Comparison of ENCODE assay signal across 8 mouse cellular contexts in the genomic region with DNA sequence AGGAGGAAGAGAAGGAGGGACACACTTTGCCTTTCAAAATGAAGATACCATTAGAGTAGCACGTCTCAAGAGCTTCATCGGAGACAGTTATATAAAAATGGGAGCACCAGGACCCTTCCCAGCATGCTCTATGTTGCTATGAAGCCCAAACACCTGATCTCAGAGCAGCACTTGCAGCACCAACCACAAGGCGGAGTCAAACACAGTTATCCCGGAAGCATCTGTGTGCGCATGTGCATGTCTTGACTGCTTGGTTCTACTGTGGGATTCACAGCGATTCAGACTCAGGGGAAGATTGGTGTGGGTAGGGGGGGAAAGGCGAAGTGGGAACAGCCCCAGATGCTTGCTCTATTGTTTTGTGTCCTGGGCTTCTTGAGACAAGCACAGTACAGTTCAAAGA. TPM values are rescaled to one million over a fixed set of nuclear protein-coding genes. Genes with fewer than 3 reads are reported as not detected.
A peak's percentile ranks its signal among the peaks of the same experiment; 100 is the strongest.
DNase-seq lines count a peak whose midpoint lies in the region; ATAC-seq and TF ChIP-seq lines count a peak whose summit lies in the region.

No protein-coding gene starts in this region.

- no peak for TF ChIP-seq POLR2A in small intestine, adult 2 months (IDR thresholded peaks at IDR 0.05; ENCODE audit: low read depth, low read length)

- no peak overlapping the region for H3K27ac ChIP-seq in kidney, embryonic 16.5 days (ENCODE audit: low read length)
- no peak overlapping the region for H3K27ac ChIP-seq in small intestine, adult 2 months (ENCODE audit: insufficient read depth, low read depth, low read length)

- no peak overlapping the region for H3K4me3 ChIP-seq in kidney, embryonic 16.5 days (ENCODE audit: low read length)
- H3K4me3 ChIP-seq in small intestine, adult 2 months (ENCODE audit: low read depth, low read length), result no peak overlapping the region

- H3K4me1 ChIP-seq in kidney, embryonic 16.5 days (ENCODE audit: insufficient read depth, low read length), result no peaks in the 10 kb centered on the region
- no peaks in the 10 kb centered on the region for H3K4me1 ChIP-seq in small intestine, adult 2 months (ENCODE audit: control insufficient read depth, insufficient read depth, insufficient read length, low read length)

- no peak overlapping the region for H3K4me2 ChIP-seq in kidney, embryonic 16.5 days (replicated peaks; ENCODE audit: low read depth, low read length)

- no peaks in the 10 kb centered on the region for H3K9me3 ChIP-seq in kidney, embryonic 16.5 days (ENCODE audit: low read length)

- H3K9ac ChIP-seq in kidney, embryonic 16.5 days (replicated peaks; ENCODE audit: low read length), result no peak overlapping the region

- TF ChIP-seq CTCF in small intestine, adult 2 months (IDR thresholded peaks at IDR 0.05; ENCODE audit: extremely low read depth, insufficient read length, insufficient replicate concordance, low read depth, low read length), result peak; percentile 45; the same call in 1 of the 2 replicates

- 74% methylated on average over 7 of the region's 7 CpGs for WGBS in kidney, embryonic 16.5 days
- 76% methylated on average over 7 of the region's 7 CpGs for WGBS in small intestine, adult 2 months

- DNase-seq in heart, adult 11 months, result peak; percentile 75
- DNase-seq in heart, adult 18-20 months, result no peak
- DNase-seq in 3T3-L1 (ENCODE audit: low read depth, low spot score) (peak; percentile 65), WW6 (ENCODE audit: low read depth, low spot score) (peak; percentile 78)
- no peak for DNase-seq in layer of hippocampus, adult 9-10 months (ENCODE audit: low spot score)
- DNase-seq in urinary bladder, postnatal 10 days (ENCODE audit: low spot score), result no peak

- ATAC-seq in kidney, embryonic 16.5 days (ENCODE audit: low FRiP score, low TSS enrichment), result peak; percentile 67; the same call in 1 of the 2 replicates

- 0 out of 2 replicates have a peak, but pooled peaks cover 5% of the 10 kb centered on the region for H3K36me3 ChIP-seq in kidney, embryonic 16.5 days (ENCODE audit: insufficient read depth, low read length)
- H3K36me3 ChIP-seq in small intestine, adult 2 months (ENCODE audit: control insufficient read depth, insufficient read depth, low read length), result peaks cover 59% of the 10 kb centered on the region

- no peaks in the 10 kb centered on the region for H3K27me3 ChIP-seq in kidney, embryonic 16.5 days (ENCODE audit: insufficient read depth, low read length)
- H3K27me3 ChIP-seq in small intestine, adult 2 months (ENCODE audit: control insufficient read depth, insufficient read depth, low read length), result no peaks in the 10 kb centered on the region

RNA-seq across cellular contexts. Expression of a gene that starts 21.2 kb away (rescaled TPM):
- 1 to 10 TPM; 7.6 to 8.5 TPM for total RNA-seq in heart, adult 18-20 months (2021)
- 7.8 and 12.3 TPM in 2 replicates for polyA plus RNA-seq in kidney, embryonic 16.5 days (2015; fragmentation: Nextera tagmentation; extraction: Ambion mirVana)
- polyA plus RNA-seq in small intestine, adult 2 months (2012; rRNA removed), result 8.1 and 19.9 TPM in 2 replicates

RNA-seq across cellular contexts. Expression of a gene that starts 51.0 kb away (rescaled TPM):
- total RNA-seq in heart, adult 18-20 months (2021), result 10 to 100 TPM; 38.5 to 43.6 TPM
- 30.1 and 31.7 TPM in 2 replicates for polyA plus RNA-seq in kidney, embryonic 16.5 days (2015; fragmentation: Nextera tagmentation; extraction: Ambion mirVana)
- 7.8 and 17.5 TPM in 2 replicates for polyA plus RNA-seq in small intestine, adult 2 months (2012; rRNA removed)

RNA-seq across cellular contexts. Expression of a gene that starts 51.3 kb away (rescaled TPM):
- 10 to 100 TPM in 1 of 2 experiments, 1 to 10 TPM in 1; 9.6 to 10.0 TPM for total RNA-seq in heart, adult 18-20 months (2021)
- 42.4 and 44.8 TPM in 2 replicates for polyA plus RNA-seq in kidney, embryonic 16.5 days (2015; fragmentation: Nextera tagmentation; extraction: Ambion mirVana)
- 1.1 and 1.5 TPM in 2 replicates for polyA plus RNA-seq in small intestine, adult 2 months (2012; rRNA removed)

Comparison
In these comparisons a context has a peak if more than half of its experiments do, and no peak if none do; other contexts are left out.
1. DNase-seq: peak in heart, adult 11 months (single experiment), 3T3-L1 (single experiment) and WW6 (single experiment); none in heart, adult 18-20 months (0 of 2), layer of hippocampus, adult 9-10 months (single experiment) and urinary bladder, postnatal 10 days (single experiment).
2. RNA of a gene that starts 51.3 kb away (polyA plus RNA-seq): 42.4 to 44.8 TPM in kidney, embryonic 16.5 days; 1.1 to 1.5 TPM in small intestine, adult 2 months; every median in the first group is over 10 times any median in the second.